Mouse (Mus musculus): ENCODE results near the gene Gdpd3. TPM values are rescaled to one million over a fixed set of nuclear protein-coding genes. Genes with fewer than 3 reads are reported as not detected.
"Not testable (repeated sequence)": the region's sequence is repeated elsewhere in the genome, so short reads cannot be mapped to it uniquely, and the experiment has no call there.

Gene Gdpd3
- 2.2 and 2.3 TPM in 2 replicates for polyA plus RNA-seq (2015; fragmentation: Nextera tagmentation; extraction: Ambion mirVana)

DNA sequence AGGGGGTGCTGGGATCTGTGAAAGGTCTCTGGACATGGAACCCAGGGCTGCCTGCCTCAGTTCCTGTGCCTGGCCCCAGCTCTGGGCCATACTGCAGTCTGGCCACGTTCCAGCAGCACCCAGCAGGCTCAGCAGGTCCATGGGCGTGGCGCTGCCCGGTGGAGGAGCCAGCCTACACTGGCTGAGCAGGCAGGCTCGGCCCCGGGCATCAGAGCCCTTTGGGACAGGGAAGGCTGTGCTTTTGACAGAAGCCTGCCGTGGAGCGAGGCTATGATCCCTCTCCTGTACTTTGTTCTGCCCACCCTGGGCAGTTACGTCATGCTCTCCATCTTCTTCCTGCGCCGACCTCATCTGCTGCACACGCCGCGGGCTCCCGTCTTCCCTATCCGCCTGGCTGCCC, at the start of gene Gdpd3:
Gdpd3 (plus strand) TSS at position 134 of the 400 bp plus-strand sequence.
- WGBS, result 89% methylated on average over 16 of the region's 16 CpGs
- ATAC-seq (replicated peaks), result 0 out of 2 replicates have a peak, but pooled peaks have one; percentile 21
- no peaks in the 10 kb centered on the region for H3K27me3 ChIP-seq (replicated peaks)

DNA sequence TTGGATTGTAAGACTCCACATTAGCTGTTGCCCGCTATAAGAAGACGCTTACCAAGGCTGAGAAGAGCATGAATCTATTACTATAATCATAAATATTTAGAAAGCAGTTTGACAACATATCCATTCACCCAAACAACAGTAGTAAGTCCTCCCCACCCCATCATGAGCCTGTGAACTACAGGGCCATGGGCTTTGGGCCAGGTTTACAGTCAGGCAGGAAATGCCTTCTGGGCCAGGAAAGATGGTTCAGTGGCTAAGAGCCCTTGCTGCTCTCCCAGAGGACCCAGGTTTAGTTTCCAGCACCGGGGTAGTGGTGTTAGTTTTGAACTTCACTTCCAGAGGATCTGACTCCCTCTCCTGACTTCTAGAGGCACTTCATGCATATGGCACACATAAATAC, 48.6 kb upstream of the Gdpd3 start:
- H3K27me3 ChIP-seq (replicated peaks), result no peaks in the 10 kb centered on the region

More for the DNA sequence above, at the start of gene Gdpd3:
- Histone ChIP-seq H3K9ac (no peak within 1 kb of the TSS), H3K36me3 (replicated peaks) (peaks cover 33% of the 10 kb centered on the region), H3K4me1 (peaks cover 17% of the 10 kb centered on the region), H3K9me3 (no peaks in the 10 kb centered on the region), H3K4me3 (no peak within 1 kb of the TSS), H3K4me2 (no peak within 1 kb of the TSS), H3K27ac (no peak within 1 kb of the TSS)

DNA sequence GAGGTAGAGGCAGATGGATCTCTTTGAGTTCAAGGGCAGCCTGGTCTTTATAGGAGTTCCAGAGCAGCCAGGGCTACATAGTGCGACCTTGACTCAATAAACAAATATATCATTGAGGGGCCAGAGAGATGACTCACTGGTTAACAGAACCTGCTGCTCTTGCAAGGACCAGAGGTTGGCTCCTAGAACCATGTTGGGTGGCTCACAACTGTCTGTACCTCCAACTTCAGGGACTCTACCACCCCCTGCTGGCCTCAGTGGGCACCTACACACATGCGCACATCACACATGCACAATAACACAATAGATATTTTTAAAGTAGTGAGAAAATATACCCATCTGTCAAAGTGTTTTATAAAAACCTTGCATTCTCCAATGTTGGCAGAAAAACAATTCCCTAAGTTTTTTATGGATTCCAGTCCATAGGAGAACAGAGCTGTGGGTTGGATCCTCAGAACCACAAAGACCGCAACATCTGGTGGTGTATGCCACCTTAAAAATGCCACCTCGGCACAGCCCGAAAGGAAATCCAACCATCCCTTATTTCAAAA, 47.3 kb upstream of the Gdpd3 start:
- no peaks in the 10 kb centered on the region for H3K27me3 ChIP-seq (replicated peaks)
- H3K4me1 ChIP-seq, result no peaks in the 10 kb centered on the region
- H3K4me2 ChIP-seq, result no peak overlapping the region
- no peaks in the 10 kb centered on the region for H3K9me3 ChIP-seq
- H3K4me3 ChIP-seq, result no peak overlapping the region
- H3K27ac ChIP-seq, result no peak overlapping the region
- no peak overlapping the region for H3K9ac ChIP-seq
- ATAC-seq (replicated peaks), result no peak
- WGBS, result 95% methylated on average over 5 of the region's 5 CpGs
- no peaks in the 10 kb centered on the region for H3K36me3 ChIP-seq (replicated peaks)

More for the DNA sequence above, 48.6 kb upstream of the Gdpd3 start:
- ATAC-seq (replicated peaks), result no peak
- Histone ChIP-seq H3K36me3 (replicated peaks) (no peaks in the 10 kb centered on the region), H3K4me2 (no peak overlapping the region), H3K4me3 (no peak overlapping the region), H3K27ac (no peak overlapping the region), H3K9me3 (no peaks in the 10 kb centered on the region), H3K9ac (no peak overlapping the region), H3K4me1 (no peaks in the 10 kb centered on the region)
- WGBS, result 91% methylated on average over 3 of the region's 3 CpGs

DNA sequence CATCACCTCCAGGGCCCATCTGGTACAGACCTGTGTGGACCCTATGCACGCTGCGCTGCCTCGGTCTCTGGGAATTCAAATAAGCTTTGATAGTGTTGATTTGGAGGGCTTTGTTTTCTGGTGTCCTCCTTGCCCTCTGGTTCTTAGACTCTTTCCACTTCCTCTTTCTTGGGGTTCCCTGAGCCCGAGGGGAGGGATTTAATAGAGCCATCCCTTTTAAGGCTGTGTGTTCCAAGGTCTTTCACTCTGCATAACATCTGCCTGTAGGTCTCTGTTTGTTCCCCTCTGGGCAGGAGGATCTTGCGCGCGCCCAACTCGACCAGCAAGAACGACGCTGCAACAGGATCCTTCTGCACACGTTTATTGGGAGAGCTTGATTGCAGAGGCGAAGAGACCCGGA, 44.5 kb upstream of the Gdpd3 start:
- no peaks in the 10 kb centered on the region for H3K36me3 ChIP-seq (replicated peaks)
- 90% methylated on average over 13 of the region's 13 CpGs for WGBS
- H3K9me3 ChIP-seq, result no peaks in the 10 kb centered on the region
- no peak overlapping the region for H3K27ac ChIP-seq
- no peaks in the 10 kb centered on the region for H3K4me1 ChIP-seq
- H3K9ac ChIP-seq, result no peak overlapping the region
- ATAC-seq (replicated peaks), result no peak
- no peak overlapping the region for H3K4me3 ChIP-seq
- H3K4me2 ChIP-seq, result no peak overlapping the region
- H3K27me3 ChIP-seq (replicated peaks), result no peaks in the 10 kb centered on the region

DNA sequence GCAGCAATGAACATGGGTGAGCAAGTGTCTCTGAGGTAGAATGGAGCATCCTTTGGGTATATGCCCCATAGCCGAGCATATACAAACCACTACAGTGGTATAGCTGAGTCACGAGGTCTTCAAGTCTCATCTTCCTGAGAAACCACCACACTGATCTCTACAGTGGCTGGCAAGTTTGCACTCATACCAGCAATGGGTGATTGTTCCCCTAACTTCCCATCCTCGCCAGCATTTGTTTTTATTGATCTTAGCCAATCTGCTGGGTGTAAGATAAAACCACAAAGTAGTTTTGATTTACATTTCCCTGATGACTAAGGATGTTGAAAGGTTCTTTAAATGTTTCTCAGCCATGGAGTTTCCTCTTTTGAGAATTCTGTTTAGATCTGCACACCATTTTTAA, 41.1 kb upstream of the Gdpd3 start:
- ATAC-seq (replicated peaks), result no peak
- Histone ChIP-seq H3K36me3 (replicated peaks) (no peaks in the 10 kb centered on the region), H3K4me1 (no peaks in the 10 kb centered on the region), H3K9ac (no peak overlapping the region), H3K9me3 (no peaks in the 10 kb centered on the region), H3K4me3 (no peak overlapping the region), H3K4me2 (no peak overlapping the region), H3K27ac (no peak overlapping the region), H3K27me3 (replicated peaks) (no peaks in the 10 kb centered on the region)
- WGBS, result 63% methylated on average over 3 of the region's 3 CpGs

DNA sequence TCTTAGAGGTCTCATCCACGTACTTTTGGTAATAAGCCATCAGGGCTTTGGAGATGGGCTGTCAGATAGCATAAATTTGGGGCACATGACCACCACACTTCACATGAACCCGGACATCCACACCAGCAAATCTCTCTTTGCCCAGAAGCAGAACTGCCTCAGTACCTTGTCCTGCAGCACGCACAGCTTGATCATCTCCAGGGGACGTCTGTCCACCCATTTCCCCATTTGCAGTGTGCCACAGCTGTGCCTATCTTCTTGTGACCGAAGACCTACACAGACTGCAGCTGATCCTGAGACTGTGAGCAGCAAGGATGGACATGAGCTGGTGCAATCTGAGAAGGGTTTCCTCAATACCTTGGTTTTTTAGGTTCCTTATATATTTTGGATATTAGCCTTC, 40.5 kb upstream of the Gdpd3 start:
- H3K27me3 ChIP-seq (replicated peaks), result no peaks in the 10 kb centered on the region
- H3K9me3 ChIP-seq, result no peaks in the 10 kb centered on the region
- ATAC-seq (replicated peaks), result no peak
- no peak overlapping the region for H3K4me3 ChIP-seq
- no peak overlapping the region for H3K9ac ChIP-seq
- no peak overlapping the region for H3K4me2 ChIP-seq
- no peaks in the 10 kb centered on the region for H3K36me3 ChIP-seq (replicated peaks)
- WGBS, result 85% methylated on average over 5 of the region's 5 CpGs
- no peaks in the 10 kb centered on the region for H3K4me1 ChIP-seq
- H3K27ac ChIP-seq, result no peak overlapping the region

DNA sequence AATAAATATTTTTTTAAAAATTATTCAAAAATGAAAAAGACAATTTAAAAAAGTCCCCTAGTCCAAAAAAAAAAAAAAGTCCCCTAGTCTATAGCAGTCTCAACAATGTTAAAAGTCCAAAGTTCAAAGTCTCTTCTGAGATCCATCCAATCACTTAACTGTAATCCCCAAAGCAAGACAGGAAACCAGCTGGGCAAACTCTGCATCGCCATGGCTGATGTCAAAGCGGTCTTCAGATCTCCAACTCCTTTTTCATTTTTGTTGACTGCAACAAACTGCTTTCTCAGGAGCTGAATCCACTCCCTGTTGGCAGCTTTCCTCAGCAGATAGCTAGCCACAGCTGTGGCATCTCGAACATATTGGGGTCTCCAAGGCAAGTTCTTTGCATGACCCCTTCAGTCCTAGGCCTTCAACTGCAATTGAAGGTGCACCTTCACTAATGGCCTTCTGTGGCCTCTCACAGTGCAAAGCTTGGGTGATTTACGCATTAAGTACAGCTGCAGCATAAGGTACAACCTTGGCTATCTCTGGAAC, 35.8 kb upstream of the Gdpd3 start:
- H3K4me3 ChIP-seq; H3K27me3 ChIP-seq (replicated peaks); H3K4me2 ChIP-seq; H3K4me1 ChIP-seq; ATAC-seq (replicated peaks); H3K27ac ChIP-seq; H3K9ac ChIP-seq; H3K9me3 ChIP-seq; H3K36me3 ChIP-seq (replicated peaks): not testable (repeated sequence)
- 82% methylated on average over 4 of the region's 4 CpGs for WGBS

DNA sequence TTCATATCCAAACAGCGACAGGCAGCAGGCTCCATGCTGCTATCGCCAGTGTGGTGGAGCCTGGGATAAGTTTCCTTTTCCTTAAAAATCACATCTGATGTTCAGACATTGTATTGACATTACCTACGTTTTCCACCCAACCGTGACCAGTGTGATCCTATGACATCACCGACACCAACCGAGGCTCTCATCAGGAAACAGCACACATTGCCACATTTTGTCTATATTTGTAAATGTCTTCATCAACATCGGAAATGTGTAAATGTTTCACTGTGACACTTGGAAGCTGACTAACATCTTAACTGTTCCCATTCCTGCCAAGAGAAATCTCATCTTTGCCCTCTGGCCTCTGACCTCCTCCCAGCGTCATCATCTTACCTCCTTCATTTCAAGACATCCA, 30.0 kb upstream of the Gdpd3 start:
- Histone ChIP-seq H3K4me2 (no peak overlapping the region), H3K9ac (no peak overlapping the region), H3K27ac (no peak overlapping the region), H3K36me3 (replicated peaks) (no peaks in the 10 kb centered on the region), H3K4me1 (no peaks in the 10 kb centered on the region), H3K4me3 (no peak overlapping the region), H3K9me3 (no peaks in the 10 kb centered on the region), H3K27me3 (replicated peaks) (no peaks in the 10 kb centered on the region)
- no peak for ATAC-seq (replicated peaks)
- 81% methylated on average over 8 of the region's 8 CpGs for WGBS

DNA sequence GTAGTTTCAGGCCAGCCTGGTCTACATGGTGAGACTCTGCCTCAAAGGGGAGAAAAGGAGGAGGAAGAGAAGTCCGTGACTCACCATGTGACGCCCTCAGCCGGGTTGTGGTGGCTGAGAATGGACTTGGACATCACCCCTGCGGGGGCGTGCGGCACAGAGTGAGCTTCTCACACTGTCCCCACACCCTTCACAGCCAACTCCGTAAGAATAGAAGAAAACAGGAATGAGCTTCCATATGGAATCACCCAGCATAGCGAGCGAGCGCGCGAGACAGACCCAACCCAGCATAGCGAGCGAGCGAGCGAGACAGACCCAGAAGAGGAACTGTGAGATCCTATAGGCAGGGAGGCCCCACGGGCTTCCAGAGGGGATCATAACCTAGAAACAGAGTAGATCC, 26.6 kb upstream of the Gdpd3 start:
- Histone ChIP-seq H3K4me3 (no peak overlapping the region), H3K4me2 (no peak overlapping the region), H3K27me3 (replicated peaks) (no peaks in the 10 kb centered on the region), H3K27ac (no peak overlapping the region), H3K36me3 (replicated peaks) (no peaks in the 10 kb centered on the region), H3K9ac (no peak overlapping the region), H3K9me3 (no peaks in the 10 kb centered on the region), H3K4me1 (no peaks in the 10 kb centered on the region)
- WGBS, result 81% methylated on average over 17 of the region's 17 CpGs
- ATAC-seq (replicated peaks), result no peak

DNA sequence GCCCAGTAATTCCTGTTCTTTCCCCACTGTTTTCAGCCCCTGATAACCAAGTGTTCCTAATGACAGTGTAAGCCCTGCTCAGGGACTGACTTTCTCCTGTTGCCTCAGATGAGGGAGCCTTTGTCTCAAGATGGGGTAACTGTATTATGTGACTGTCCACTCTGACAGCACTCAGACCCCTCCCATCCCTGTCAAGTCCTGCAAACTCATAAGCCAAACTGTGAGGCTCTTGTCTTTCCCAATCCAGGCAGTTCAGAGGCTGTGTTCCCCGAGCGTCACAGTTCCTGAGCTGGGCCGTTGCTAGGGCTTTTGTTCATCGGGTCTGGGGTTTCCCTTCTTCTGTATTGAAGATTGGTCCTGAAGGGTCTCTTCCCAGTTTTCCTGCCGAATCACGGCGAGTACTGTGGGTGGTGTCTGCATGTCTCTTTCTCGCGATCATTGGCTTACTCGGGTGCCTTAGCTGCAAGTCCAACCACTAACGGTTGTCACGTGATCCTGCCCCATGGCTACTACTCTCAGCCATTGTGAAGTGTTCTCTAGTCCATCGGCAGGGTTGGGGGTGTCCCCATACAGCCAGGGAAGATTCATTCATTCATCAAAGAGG, 25.9 kb upstream of the Gdpd3 start:
- 66% methylated on average over 13 of the region's 13 CpGs for WGBS
- no peaks in the 10 kb centered on the region for H3K4me1 ChIP-seq

DNA sequence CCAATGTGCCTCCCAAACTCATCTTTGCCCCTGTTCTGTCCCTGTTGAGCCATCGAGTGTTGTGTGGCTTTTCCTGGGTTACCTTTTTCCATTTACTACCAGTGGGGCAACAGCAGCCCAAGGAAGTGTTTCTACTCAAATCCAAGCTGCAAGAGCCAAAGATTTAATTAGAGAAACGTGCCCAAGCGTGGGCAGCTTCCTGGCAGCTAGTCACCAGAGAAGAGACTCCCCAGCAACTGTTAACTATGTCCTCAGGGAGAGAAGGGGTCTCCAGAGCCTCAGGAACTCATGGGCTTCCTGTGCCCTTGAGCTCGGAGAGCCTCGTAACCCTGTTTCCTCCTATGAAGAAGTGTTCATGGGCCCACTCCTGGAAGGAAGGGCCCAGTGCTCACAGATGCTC, 25.2 kb upstream of the Gdpd3 start:
- H3K4me3 ChIP-seq, result no peak overlapping the region
- H3K27ac ChIP-seq, result no peak overlapping the region
- H3K9ac ChIP-seq, result no peak overlapping the region
- H3K4me2 ChIP-seq, result no peak overlapping the region
- H3K9me3 ChIP-seq, result no peaks in the 10 kb centered on the region
- no peaks in the 10 kb centered on the region for H3K4me1 ChIP-seq
- H3K36me3 ChIP-seq (replicated peaks), result no peaks in the 10 kb centered on the region
- no peak for ATAC-seq (replicated peaks)
- WGBS, result 81% methylated on average over 5 of the region's 5 CpGs
- no peaks in the 10 kb centered on the region for H3K27me3 ChIP-seq (replicated peaks)

More for the DNA sequence above, 25.9 kb upstream of the Gdpd3 start:
- H3K27ac ChIP-seq, result no peak overlapping the region
- H3K4me3 ChIP-seq, result no peak overlapping the region
- no peaks in the 10 kb centered on the region for H3K36me3 ChIP-seq (replicated peaks)
- H3K4me2 ChIP-seq, result no peak overlapping the region
- no peak overlapping the region for H3K9ac ChIP-seq
- H3K27me3 ChIP-seq (replicated peaks), result no peaks in the 10 kb centered on the region
- ATAC-seq (replicated peaks), result no peak
- H3K9me3 ChIP-seq, result no peaks in the 10 kb centered on the region

DNA sequence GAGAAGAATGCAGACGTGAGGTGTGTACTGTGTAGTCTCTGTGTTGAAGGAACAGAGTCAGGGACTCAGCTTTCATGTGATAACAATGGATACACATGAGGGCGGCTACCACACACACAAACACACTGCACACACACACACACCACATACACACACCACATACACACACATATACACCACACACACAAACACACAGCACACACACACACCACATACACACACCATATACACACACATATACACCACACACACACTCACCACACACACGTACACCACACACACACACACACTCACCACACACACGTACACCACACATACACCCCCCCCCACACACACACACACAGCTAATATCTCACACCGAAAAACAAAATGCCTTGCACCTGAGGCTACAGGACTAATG, 24.7 kb upstream of the Gdpd3 start:
- Histone ChIP-seq H3K9ac (no peak overlapping the region), H3K4me2 (no peak overlapping the region), H3K27ac (no peak overlapping the region), H3K9me3 (no peaks in the 10 kb centered on the region), H3K4me3 (no peak overlapping the region), H3K36me3 (replicated peaks) (no peaks in the 10 kb centered on the region), H3K4me1 (no peaks in the 10 kb centered on the region), H3K27me3 (replicated peaks) (no peaks in the 10 kb centered on the region)
- WGBS, result 91% methylated on average over 5 of the region's 5 CpGs
- no peak for ATAC-seq (replicated peaks)

DNA sequence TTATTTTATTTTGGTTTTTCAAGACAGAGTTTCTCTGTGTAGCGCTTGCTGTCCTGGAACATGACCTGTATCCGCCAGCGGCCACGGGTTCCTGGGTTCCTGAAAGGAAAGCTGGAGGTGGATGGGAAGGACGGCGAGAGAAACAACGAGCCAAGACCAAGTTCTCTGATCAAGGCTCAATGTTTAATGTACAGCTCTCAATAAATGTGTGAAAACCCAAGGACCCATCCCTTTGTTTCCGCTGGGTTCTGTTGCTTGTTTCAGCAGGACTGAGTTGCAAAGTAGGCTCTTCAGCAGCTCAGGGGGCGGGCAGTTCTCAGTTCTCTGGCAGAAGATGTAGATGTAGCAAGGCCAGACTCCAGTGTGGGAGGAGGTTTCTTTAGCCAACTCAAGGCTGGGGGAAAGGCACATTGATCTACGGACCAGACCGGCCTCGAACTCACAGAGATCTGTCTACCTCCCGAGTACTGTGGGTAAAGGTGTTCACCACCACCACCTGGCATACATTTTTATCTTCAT, 24.1 kb upstream of the Gdpd3 start:
- Histone ChIP-seq H3K9me3 (no peaks in the 10 kb centered on the region), H3K9ac (no peak overlapping the region), H3K36me3 (replicated peaks) (no peaks in the 10 kb centered on the region), H3K27me3 (replicated peaks) (no peaks in the 10 kb centered on the region), H3K4me3 (no peak overlapping the region), H3K27ac (no peak overlapping the region), H3K4me1 (no peaks in the 10 kb centered on the region), H3K4me2 (no peak overlapping the region)
- no peak for ATAC-seq (replicated peaks)
- 92% methylated on average over 13 of the region's 13 CpGs for WGBS
